Mouse (Mus musculus) granulocyte monocyte progenitor cell, adult 5-6 weeks (primary cell): ENCODE results near the gene Cdc20. TPM values are rescaled to one million over a fixed set of nuclear protein-coding genes. Genes with fewer than 3 reads are reported as not detected.

ENCODE experiments used
- ATAC-seq: replicated peaks from 2 replicates; pipeline ENCODE4 v1.8.0; 2016; ENCODE audit warnings: mild to moderate bottlenecking, moderate TSS enrichment, inconsistent platforms; ENCODE audit not compliant: poor library complexity, severe bottlenecking
- total RNA-seq, 2 experiments: library from RNA; stranded (forward) in 1 of 2; stranded (reverse) in 1 of 2; fragments of 200-712, 200-1000 nt in 1 of 2; fragments of >200 nt in 1 of 2; fragmentation: Nextera tagmentation in 1 of 2; gene quantifications; 2 replicates each; pipeline ENCODE4 v1.2.3; 2014 to 2017

Cdc20 gene
- 26.7 and 35.6 TPM in 2 replicates for total RNA-seq (2014; fragmentation: Nextera tagmentation)
- 77.2 and 88.2 TPM in 2 replicates for total RNA-seq (2017)

- ATAC-seq, result peak; percentile 91
Observed at GRCm38 (mm10) chr4:118436820-118437603, at the start of gene Cdc20. TSS of gene Cdc20 (minus strand) at chr4:118437352.

DNA sequence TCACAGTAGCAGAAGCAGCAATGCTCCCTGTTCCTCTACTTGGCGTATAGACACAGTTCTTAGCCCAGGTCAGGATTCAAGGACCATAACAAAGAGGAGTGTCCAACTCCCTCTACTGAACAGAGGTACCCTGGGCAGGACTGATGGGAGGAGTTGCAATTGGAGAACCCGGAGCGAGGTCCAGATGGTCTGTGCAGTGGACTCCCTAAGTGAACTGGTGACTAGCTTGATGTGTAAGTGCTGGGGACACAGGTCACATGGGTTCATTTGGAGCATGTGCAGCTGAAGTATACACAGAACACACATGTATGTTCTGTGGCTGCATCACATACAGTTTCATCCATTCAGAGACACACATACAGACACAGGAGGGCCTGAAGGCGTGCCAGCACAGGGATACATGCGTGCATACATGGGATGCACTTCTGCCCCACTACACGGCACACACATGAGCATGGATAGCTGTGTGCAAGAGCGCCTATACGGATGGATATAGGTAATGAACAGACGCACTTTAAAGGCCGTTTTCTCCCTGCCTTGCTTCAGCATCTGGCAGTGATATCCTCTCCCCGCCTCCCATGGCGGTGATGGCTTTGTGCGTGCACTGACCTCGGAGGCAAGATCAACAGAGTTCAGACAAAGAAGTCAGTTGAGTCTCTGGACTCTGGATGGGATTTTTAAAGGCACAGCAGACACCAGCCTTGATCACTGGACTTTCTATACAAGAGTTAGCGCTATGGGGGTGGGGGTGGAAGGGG lies 39.8 kb upstream of the Cdc20 start:
- no peak for ATAC-seq

GRCm38 (mm10) chr4:118472687-118473086 lies 35.5 kb upstream of the Cdc20 start:
- no peak for ATAC-seq

GRCm38 (mm10) chr4:118471281-118471680 lies 34.1 kb upstream of the Cdc20 start:
- no peak for ATAC-seq

- peak; percentile 96 for ATAC-seq
Observed at GRCm38 (mm10) chr4:118465697-118466163, 28.6 kb upstream of the Cdc20 start.

DNA sequence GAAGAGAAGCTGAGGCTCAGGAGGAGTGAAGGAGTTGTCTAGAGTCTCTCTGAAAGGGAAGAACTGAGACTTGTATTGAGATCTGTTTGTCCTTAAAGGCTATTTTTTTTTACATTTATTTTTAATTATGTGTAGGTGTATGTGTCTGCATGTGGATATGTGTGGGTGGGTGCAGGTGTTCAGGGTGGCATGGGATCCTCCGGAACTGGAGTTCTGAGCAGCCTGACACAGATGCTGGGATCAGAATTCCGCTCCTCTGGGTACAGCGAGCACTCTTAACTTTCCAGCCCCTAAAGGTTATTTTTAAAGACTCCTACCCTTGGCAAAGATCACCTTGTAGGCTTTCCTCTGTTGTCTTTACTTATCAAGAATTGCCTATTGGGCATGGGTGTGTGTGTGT lies 27.8 kb upstream of the Cdc20 start:
- ATAC-seq, result no peak

DNA sequence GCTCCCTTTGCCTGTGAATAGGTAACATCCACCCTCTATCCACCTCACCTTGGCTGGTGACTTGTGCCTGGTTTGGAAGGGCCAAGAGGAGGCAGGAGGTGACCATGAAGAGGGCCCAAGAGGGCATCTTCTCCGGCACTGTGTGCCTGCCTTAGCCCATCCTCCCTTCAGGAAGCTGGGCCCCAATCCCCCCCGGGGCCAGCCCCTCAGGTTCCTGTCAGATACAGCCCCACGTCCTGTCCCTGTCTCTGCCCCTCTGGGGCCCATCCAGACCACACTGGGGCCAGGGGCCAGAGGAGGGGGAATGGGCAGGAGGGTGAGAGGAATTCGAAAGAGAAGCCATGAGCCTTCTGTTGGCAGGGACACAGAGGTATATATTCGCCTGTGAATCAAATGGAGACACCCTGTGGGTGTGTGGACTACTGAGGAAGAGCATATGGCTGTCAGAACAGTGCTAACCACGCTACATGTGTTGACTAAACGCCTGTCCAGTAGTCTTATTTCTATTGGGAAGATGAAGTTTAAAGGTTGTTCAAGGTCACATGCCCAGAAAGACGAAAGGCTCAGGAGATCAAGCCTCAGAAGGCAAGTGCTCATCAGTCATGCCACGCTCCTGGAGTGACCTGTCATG lies 20.3 kb upstream of the Cdc20 start, which contains the start of gene Mpl:
Gene Mpl (minus strand): TSS at position 169 of the 631 bp plus-strand sequence.
- no peak for ATAC-seq

- 0 out of 2 replicates have a peak, but pooled peaks have one; percentile 22 for ATAC-seq
Observed at GRCm38 (mm10) chr4:118446415-118447153, 9.4 kb upstream of the Cdc20 start.

DNA sequence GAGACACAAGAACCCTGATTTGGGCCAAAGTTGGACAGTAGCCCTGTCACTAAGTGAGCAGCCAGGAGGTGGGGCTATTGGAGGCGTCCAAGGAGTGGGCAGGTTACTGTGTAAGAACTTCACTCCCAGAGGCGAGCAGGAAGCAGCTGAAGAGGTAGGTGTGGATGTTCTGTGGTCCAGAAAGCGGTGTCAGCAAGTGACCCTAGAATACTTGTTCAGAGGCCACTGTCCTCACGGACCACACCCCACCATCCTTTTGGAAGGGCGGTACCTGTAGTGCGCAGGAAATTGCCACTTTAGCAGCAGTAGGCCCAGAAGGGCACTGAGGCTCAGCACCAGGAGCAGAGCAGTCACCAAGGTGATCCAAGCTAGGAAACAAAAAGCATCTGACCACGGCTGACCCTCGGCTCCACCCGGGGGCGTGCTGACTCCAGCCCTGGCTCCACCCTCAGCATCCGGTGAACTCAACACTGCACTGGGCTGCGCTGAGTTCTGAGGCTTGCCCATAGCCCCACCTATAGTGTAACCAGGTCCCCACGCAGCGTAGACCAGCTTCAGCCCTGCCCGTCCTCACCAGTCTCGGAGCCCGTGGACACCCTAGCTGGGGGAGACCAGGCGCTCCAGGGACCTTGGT lies 8.7 kb upstream of the Cdc20 start:
- ATAC-seq, result no peak; the same call in 1 of the 2 replicates

DNA sequence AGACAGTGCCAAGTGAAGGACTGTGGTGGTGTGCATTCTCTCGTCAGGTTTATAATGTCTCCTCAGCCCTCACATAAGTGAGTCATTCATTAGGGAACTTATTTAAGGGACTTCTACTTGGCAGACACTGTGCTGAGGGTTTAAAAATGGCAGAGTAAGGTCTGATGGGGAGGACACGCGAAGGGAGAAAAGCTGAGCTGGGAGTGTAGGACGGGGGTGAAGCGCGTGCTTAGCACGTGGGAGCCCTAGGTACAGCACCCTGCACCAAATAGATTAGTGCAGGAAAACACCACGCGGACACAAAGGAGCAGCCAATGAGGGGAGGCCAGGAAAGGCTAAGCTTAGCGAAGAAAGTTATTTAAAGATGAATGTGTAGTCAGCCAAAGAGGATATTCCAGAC lies 7.9 kb upstream of the Cdc20 start:
- ATAC-seq, result no peak

DNA sequence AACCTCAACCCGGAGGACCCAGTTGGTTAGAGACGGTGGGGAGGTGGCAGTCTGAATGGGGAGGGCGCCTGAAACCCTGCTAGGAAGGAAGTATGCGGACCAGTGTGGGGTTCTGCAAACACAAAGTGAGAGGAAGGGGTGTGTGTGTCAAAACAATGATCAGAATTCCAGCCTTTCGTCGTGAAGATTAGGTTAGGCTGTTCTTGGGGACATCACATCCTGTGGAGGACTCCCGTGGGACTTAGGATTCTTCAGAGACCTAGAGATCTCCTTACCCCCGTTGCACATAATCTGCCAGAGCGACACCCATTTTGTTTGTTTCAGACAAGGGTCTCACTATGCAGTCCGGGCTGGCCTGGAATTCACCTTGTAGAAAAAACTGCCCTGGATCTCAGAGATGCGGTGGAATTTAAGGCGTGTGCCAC lies 689 bp upstream of the Cdc20 start:
- peak; percentile 36; the same call in 1 of the 2 replicates for ATAC-seq

- ATAC-seq, result no peak
Observed at GRCm38 (mm10) chr4:118432332-118432731, 4.8 kb downstream of the Cdc20 start.

DNA sequence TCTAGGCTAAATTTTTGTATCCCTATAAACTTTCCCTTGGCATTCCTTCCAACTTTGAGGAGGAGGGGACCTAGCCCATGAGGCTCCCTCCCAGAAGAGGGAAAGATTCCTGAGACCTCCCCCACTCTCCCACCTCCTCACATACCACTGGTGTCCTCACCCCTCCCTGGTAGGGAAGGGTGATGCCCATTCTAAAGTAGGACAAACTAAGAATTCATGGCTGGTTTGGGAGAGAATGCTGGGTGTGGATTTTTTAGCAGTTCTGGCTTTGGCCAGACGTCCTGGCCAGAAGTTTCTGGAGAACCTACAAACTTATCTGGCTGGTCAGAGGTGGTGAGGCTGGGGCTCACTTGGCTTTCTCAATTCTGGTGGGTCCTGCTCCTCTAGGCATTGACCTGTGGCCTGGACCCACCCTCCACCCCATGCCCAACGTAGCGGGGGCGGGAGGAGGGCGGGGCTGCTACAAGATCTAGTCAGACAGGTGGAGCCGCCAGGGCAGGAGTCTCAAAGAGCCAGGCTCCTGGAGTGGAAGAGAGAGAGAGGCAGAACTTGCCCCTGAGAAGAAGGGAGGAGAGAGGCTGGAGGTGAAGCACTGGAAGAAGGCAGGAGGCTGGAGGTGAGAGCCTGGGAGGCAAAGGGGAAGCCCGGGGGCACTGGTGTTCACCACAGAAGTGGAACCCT lies 7.8 kb downstream of the Cdc20 start:
- ATAC-seq, result no peak

GRCm38 (mm10) chr4:118428531-118429214 lies 8.5 kb downstream of the Cdc20 start:
- ATAC-seq, result peak; percentile 23; the same call in 1 of the 2 replicates

- peak; percentile 87 for ATAC-seq
Observed at GRCm38 (mm10) chr4:118427768-118428451, 9.2 kb downstream of the Cdc20 start, which contains the start of gene Elovl1. TSS of gene Elovl1 (plus strand) at chr4:118428093.

GRCm38 (mm10) chr4:118427415-118427767 lies 9.8 kb downstream of the Cdc20 start:
- peak; percentile 5; the same call in 1 of the 2 replicates for ATAC-seq

GRCm38 (mm10) chr4:118425374-118425773 lies 11.8 kb downstream of the Cdc20 start:
- no peak for ATAC-seq
